Mouse (Mus musculus) cerebellum, adult 2 months (tissue): ENCODE measurements around the gene Mfrp. TPM values are rescaled to one million over a fixed set of nuclear protein-coding genes. Genes with fewer than 3 reads are reported as not detected.

Source experiments
- DNase-seq, 2 experiments: peaks; one replicate each; pipeline ENCODE4 v3.0.0; 2021
- H3K27ac ChIP-seq: fragments of 200-500 bp; 2 replicates; pipeline ENCODE4 v1.5.1; 2012; ENCODE audit warnings: low read length, control low read depth, inconsistent platforms; ENCODE audit not compliant: insufficient read depth
- H3K27me3 ChIP-seq: fragments of 200-500 bp; 2 replicates; pipeline ENCODE4 v1.6.1; 2012; ENCODE audit warnings: inconsistent platforms, mild to moderate bottlenecking, low read length, moderate library complexity; ENCODE audit not compliant: control insufficient read depth, insufficient read depth
- H3K4me1 ChIP-seq: fragments of 200-500 bp; 2 replicates; pipeline ENCODE4 v1.6.1; 2011; ENCODE audit warnings: low read length; ENCODE audit not compliant: control insufficient read depth, insufficient read depth
- H3K4me3 ChIP-seq: fragments of 200-500 bp; replicated peaks from 2 replicates; pipeline ENCODE3; 2011; ENCODE audit warnings: mild to moderate bottlenecking, low read depth, low read length, control low read depth; ENCODE audit not compliant: insufficient read depth
- CTCF ChIP-seq: fragments of 200-500 bp; IDR thresholded peaks from 2 replicates; pipeline ENCODE4 v1.5.1; 2011; ENCODE audit warnings: low read depth, mild to moderate bottlenecking, control low read depth, low read length, moderate library complexity, borderline replicate concordance; ENCODE audit not compliant: insufficient read depth
- POLR2A ChIP-seq: fragments of 200-500 bp; IDR thresholded peaks from 2 replicates; pipeline ENCODE4 v1.6.1; 2011; ENCODE audit warnings: low read length, control low read depth, borderline replicate concordance; ENCODE audit not compliant: insufficient read depth
- WGBS: fragments of 180-500 bp; shearing (Covaris S2); methylation state at CpG from one replicate; pipeline ENCODE4 v1.1.7; 2018; 5-methylcytosine and 5-hydroxymethylcytosine counted together
- polyA plus RNA-seq: library from polyadenylated mRNA; depleted of rRNA; stranded (reverse); fragments of >200 nt; gene quantifications from 2 replicates; pipeline ENCODE4 v1.2.3, GENCODE M21; 2012; rRNA removed

The Mfrp gene
- polyA plus RNA-seq, result 2.7 and 7.3 TPM in 2 replicates

DNA sequence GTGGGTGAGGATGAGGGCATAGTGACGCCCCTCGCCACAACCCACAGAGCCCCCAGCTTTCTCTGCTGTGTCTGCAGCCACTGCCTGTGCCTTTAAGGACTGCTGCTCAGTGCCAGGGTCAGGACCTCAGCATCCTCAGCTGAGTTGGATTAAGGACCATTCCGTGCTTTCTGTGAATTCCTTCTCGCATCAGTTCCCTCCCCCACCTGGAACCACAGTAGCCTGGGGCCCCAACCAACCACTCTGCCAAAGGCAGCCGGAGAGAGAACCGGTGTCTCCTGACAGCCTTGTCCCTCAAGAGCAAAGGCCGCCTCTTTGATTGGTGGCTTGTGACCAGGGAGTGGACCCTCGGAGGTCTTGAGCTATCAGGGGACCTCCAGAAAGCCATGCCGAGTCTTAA, at the start of gene Mfrp:
Gene Mfrp, plus strand, starts transcription at position 240 of the 400 bp plus-strand sequence.
- no peak for DNase-seq
- no peak within 1 kb of the TSS for H3K4me3 ChIP-seq
- WGBS, result 73% methylated on average over 9 of the region's 9 CpGs
- H3K27me3 ChIP-seq, result no peaks in the 10 kb centered on the region
- H3K4me1 ChIP-seq, result peaks cover 19% of the 10 kb centered on the region
- H3K27ac ChIP-seq, result no peak within 1 kb of the TSS
- TF ChIP-seq POLR2A (no peak), CTCF (no peak)

DNA sequence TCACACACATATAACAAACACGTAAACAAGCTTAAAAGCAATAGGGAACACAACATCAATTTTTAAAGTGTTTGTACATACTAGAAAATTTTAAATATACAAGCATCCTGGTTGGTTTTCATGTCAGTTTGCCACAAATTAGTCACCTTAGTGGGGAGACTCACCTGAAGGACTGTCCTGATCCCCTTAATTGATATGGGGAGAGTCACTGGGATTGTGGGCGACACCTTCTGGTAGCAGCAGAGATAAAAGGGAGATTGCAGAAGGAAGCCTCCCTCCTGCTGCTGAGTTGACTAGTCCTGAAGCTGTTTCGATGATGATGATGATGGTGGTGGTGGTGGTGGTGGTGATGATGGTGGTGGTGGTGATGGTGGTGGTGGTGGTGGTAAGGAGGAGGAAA, 48.7 kb upstream of the Mfrp start:
- no peak for TF ChIP-seq CTCF
- no peak for TF ChIP-seq POLR2A

DNA sequence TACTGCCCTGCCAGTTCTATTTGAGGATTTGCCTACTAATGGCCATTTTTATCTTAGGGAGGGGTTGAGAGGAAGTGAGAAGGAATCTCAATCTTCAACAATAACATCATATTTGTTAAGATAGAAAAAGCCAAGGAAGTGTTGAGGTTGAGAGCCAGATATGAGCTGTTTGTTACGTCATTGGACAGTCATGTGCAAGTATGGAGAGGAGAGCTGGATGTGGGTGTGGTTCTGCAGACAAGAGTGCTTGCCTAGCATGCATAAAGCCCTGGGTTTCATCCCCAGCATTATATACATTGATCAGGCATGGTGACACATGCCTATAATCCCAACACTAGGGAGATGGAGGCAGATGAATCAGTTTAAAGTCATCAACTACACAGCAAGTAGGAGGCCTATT, 47.6 kb upstream of the Mfrp start:
- TF ChIP-seq CTCF (no peak), POLR2A (no peak)
- Histone ChIP-seq H3K4me1 (no peaks in the 10 kb centered on the region), H3K4me3 (no peak overlapping the region), H3K27me3 (no peaks in the 10 kb centered on the region), H3K27ac (no peak overlapping the region)
- no peak for DNase-seq
- WGBS, result 75% methylated on average over 1 of the region's 1 CpGs

More for the DNA sequence above, 48.7 kb upstream of the Mfrp start:
- DNase-seq, result no peak
- Histone ChIP-seq H3K4me3 (no peak overlapping the region), H3K4me1 (no peaks in the 10 kb centered on the region), H3K27ac (no peak overlapping the region), H3K27me3 (no peaks in the 10 kb centered on the region)
- WGBS, result 70% methylated on average over 3 of the region's 3 CpGs

DNA sequence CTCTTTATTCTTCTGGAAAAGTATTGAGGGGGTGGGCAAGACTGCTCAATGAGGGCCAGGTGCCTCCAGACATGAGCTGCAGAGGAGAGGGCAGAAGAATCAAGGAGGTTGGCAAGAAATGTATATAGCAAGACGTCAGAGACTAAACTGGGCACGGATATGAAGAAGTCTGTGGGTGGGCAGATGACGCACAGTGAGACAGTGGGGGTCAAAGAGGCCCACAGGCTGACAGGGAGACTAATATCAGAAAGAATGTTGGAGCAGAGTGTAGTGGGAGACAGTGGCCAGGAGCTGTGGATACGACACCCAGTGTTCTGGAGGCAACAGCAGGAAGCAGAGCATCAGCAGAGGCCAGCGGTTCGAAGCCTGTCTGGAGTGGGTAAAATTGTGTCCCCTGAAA, 42.9 kb upstream of the Mfrp start:
- no peak for TF ChIP-seq CTCF
- TF ChIP-seq POLR2A, result no peak
- Histone ChIP-seq H3K4me3 (no peak overlapping the region), H3K27me3 (no peaks in the 10 kb centered on the region), H3K4me1 (no peaks in the 10 kb centered on the region), H3K27ac (no peak overlapping the region)
- DNase-seq, result no peak
- 59% methylated on average over 6 of the region's 6 CpGs for WGBS

DNA sequence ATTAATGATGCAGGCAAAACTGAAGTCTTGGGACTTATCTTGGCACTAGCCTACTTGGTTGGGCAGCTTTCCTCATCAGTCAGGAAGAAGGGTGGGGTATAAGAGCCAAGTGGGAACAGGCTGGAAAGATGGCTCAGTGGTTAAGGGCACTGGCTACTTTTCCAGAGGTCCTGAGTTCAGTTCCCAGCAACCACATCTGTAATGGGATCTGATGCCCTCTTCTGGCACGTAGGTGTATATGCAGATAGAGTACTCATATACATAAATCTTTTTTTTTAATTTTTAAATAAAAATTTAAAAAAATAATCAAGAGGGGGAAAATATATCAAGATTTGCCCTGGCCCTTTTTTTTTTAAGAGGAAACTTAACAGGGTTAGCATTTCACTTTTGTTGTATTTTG, 36.4 kb upstream of the Mfrp start:
- Histone ChIP-seq H3K4me3 (no peak overlapping the region), H3K4me1 (peaks cover 7% of the 10 kb centered on the region), H3K27ac (no peak overlapping the region), H3K27me3 (no peaks in the 10 kb centered on the region)
- no peak for DNase-seq
- no peak for TF ChIP-seq CTCF
- TF ChIP-seq POLR2A, result no peak
- WGBS, result 33% methylated on average over 1 of the region's 1 CpGs

DNA sequence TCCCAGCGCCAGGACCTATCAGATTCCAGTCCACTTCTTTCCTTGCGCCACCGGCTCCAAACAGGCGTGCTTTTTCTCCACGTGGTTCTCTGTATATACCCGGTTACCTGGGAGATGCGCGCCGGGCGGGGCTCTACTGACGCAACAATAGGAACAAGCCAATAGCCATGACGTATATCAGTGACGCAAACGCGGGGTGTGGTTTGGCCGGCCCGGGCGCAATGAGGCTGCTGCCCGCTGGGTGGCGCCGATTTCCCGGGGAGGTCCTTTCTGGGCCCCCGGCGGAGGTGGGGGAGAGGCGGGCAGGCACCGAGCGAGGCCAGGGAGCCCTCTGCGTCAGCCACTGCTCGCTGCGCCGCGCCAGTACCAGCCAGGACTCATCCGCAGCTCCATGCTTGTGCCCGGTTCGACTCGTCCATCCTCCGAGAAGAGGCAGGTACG, 34.7 kb upstream of the Mfrp start, which contains the start of gene Usp2:
Gene Usp2, plus strand, starts transcription at position 237 of the 441 bp plus-strand sequence.
- Histone ChIP-seq H3K27ac (peak within 1 kb of the TSS; percentile 52), H3K4me1 (peaks cover 13% of the 10 kb centered on the region), H3K4me3 (peak within 1 kb of the TSS; percentile 81), H3K27me3 (no peaks in the 10 kb centered on the region)
- peak; percentile 99 to 100 for DNase-seq
- peak; percentile 79 for TF ChIP-seq POLR2A
- TF ChIP-seq CTCF, result peak; percentile 71; the same call in 1 of the 2 replicates
- WGBS, result under 1% methylated on average over 38 of the region's 38 CpGs

DNA sequence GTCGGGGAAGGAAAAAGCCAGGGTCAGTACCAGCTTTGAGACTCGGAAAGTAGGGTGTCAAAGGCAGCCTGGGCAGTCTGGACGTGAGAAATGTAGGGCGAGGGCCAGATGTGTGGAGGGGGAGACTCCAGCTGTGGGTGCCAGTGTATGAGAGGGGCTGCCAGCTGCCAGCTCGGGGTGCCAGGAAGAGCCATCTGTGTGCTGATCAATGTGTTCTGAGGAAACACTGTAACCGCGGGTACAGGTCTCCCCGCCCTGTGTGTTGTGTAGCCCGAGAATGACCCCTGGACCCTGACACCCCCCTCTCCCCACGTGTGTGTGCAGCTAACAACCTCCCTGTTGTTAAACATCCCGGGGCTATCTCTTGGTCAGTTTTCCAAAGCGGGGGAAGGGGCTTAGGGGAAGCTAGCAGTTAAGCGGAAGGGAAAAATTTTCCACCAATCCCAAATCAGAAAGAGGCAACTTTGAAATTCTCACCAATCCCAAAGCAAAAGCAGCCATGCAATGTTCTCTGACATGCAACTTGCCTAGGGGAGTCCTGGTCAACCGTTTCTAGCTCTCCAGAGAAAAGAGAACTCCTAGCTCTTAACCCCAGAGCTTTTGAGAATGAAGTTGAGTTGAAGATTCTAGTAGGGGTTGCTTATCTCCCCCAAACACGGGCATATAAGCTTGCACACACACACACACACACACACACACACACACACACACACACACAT, 34.1 kb upstream of the Mfrp start:
- no peak for DNase-seq
- Histone ChIP-seq H3K27ac (peak overlapping the region; percentile 52), H3K4me3 (peak overlapping the region; percentile 81), H3K27me3 (no peaks in the 10 kb centered on the region), H3K4me1 (peaks cover 16% of the 10 kb centered on the region)
- WGBS, result 7% methylated on average over 15 of the region's 15 CpGs
- TF ChIP-seq POLR2A (no peak), CTCF (no peak)

DNA sequence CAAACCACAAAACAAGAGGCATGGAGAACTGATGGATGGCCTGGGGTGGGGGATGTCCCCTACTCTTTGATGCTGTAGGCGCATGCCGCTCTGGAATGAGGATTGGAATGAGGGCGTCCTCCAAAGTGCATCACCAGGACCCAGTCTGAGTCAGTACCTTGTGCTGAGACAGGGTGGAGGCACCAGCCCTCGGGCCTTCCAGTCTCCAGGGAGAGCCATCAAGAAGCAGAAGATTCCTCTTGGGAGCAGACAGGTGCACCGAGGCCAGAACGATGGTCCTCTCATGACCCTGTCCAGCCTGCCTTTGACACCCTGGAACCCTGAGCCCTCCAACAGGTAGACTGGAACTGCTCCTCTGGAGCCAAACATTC, 33.6 kb upstream of the Mfrp start:
- no peak for TF ChIP-seq CTCF
- no peak for TF ChIP-seq POLR2A
- peak in 1 of 2 experiments; percentile 40 for DNase-seq
- Histone ChIP-seq H3K27me3 (no peaks in the 10 kb centered on the region), H3K4me3 (no peak overlapping the region), H3K4me1 (peaks cover 20% of the 10 kb centered on the region), H3K27ac (no peak overlapping the region)
- WGBS, result 87% methylated on average over 6 of the region's 6 CpGs
